Mouse (Mus musculus): ENCODE data around the gene Rnf135.

DNA sequence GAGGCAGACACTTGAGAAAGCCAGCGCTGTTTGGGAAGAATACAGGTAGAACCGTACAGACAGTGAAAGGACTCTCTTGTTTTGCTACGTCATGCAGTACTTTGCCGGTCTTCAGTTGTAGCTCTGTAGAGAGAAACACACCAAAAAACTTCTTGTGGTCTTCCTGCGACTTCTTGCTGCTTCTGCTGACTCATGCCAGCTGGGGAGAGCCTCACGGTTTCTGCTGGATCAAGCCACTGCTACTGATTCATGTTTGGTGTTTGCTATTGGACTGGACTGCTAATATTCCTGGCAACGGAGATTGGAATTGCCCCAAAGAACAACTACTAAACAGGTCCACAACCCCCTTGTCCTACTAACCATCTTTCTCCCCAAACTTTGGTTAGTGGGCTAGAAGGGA lies 12.7 kb downstream of the Rnf135 start:
- TF ChIP-seq CTCF (IDR thresholded peaks at IDR 0.05; ENCODE audit: borderline replicate concordance, extremely low read depth, insufficient read depth, insufficient read length) (no peak), POLR2A (IDR thresholded peaks at IDR 0.05; ENCODE audit: borderline replicate concordance, extremely low read depth, insufficient read depth, insufficient read length, poor library complexity, severe bottlenecking) (no peak)

Data from brain, embryonic 14.5 days (tissue).